Mouse (Mus musculus) midbrain, postnatal 0 days (tissue): Measurements from ENCODE around the gene Tap1. TPM values are rescaled to one million over a fixed set of nuclear protein-coding genes. Genes with fewer than 3 reads are reported as not detected.

ENCODE experiments used
- ATAC-seq: fragments of 200-750 bp; cut with Nextera tagmentation; 2 replicates; pipeline ENCODE4 v1.8.0; 2017; ENCODE audit warnings: moderate number of reproducible peaks, mild to moderate bottlenecking, moderate TSS enrichment, moderate library complexity; ENCODE audit not compliant: low FRiP score
- DNase-seq: peaks from one replicate; pipeline ENCODE4 v3.0.0-alpha.2; 2015; ENCODE audit warnings: low spot score
- H3K27ac ChIP-seq: fragments of 300-500 bp; sonication (generic); 2 replicates; pipeline ENCODE4 v1.5.1; 2014; ENCODE audit warnings: low read depth, mild to moderate bottlenecking, low read length, mixed read lengths
- H3K27me3 ChIP-seq: fragments of 300-500 bp; sonication (generic); 2 replicates; pipeline ENCODE4 v1.6.1; 2014; ENCODE audit warnings: low read length, control low read depth, mixed read lengths; ENCODE audit not compliant: insufficient read depth
- H3K36me3 ChIP-seq: fragments of 300-500 bp; sonication (generic); 2 replicates; pipeline ENCODE4 v1.6.1; 2014; ENCODE audit warnings: low read length, control low read depth, mixed read lengths; ENCODE audit not compliant: insufficient read depth
- H3K4me1 ChIP-seq: fragments of 300-500 bp; sonication (generic); 2 replicates; pipeline ENCODE4 v1.6.1; 2014; ENCODE audit warnings: mild to moderate bottlenecking, control low read depth, antibody characterized with exemption, low read length, mixed read lengths; ENCODE audit not compliant: insufficient read depth
- H3K4me2 ChIP-seq: fragments of 300-500 bp; sonication (generic); 2 replicates; pipeline ENCODE4 v1.6.1; 2014; ENCODE audit warnings: low read depth, mild to moderate bottlenecking, low read length, mixed read lengths; ENCODE audit not compliant: poor library complexity, severe bottlenecking
- H3K4me3 ChIP-seq: fragments of 300-500 bp; sonication (generic); 2 replicates; pipeline ENCODE4 v1.5.1; 2014; ENCODE audit warnings: low read depth, mild to moderate bottlenecking, low read length, moderate library complexity
- H3K9ac ChIP-seq: fragments of 300-500 bp; sonication (generic); replicated peaks from 2 replicates; pipeline ENCODE4 v1.6.1; 2014; ENCODE audit warnings: mild to moderate bottlenecking, low read length, moderate library complexity, mixed read lengths; ENCODE audit not compliant: poor library complexity, severe bottlenecking
- H3K9me3 ChIP-seq: fragments of 300-500 bp; sonication (generic); 2 replicates; pipeline ENCODE4 v1.6.1; 2016; ENCODE audit warnings: low read length, control low read depth
- CTCF ChIP-seq: IDR thresholded peaks from 2 replicates; pipeline ENCODE4 v1.5.1; 2016; ENCODE audit warnings: antibody characterized with exemption, mild to moderate bottlenecking
- WGBS: fragments of 180-500 bp; shearing (Covaris S2); extraction: QIAGEN DNeasy Blood & Tissue Kit; methylation state at CpG from one replicate; pipeline ENCODE4 v1.1.7; 2014; 5-methylcytosine and 5-hydroxymethylcytosine counted together
- polyA plus RNA-seq: library from polyadenylated mRNA; unstranded; fragments of >200 nt; fragmentation: Nextera tagmentation; extraction: Ambion mirVana; gene quantifications from 2 replicates; pipeline ENCODE4 v1.2.1, GENCODE M21; 2015
- total RNA-seq: library from RNA; depleted of rRNA; stranded (reverse); fragments of >200 nt; gene quantifications from 2 replicates; pipeline ENCODE4 v1.2.3, GENCODE M21; 2014

Gene Tap1
- total and polyA plus RNA-seq, 2 experiments from 2014 or later = 7.1 to 7.7 TPM

- WGBS = 97% methylated on average over 5 of the region's 5 CpGs
- ATAC-seq (no peak), DNase-seq (no peak)
- no peaks in the 10 kb centered on the region for H3K9me3 ChIP-seq
- H3K9ac ChIP-seq = no peak overlapping the region
- H3K4me1 ChIP-seq = no peaks in the 10 kb centered on the region
- H3K4me2 ChIP-seq = no peak overlapping the region
- 0 out of 2 replicates have a peak, but pooled peaks have one; percentile 17 for TF ChIP-seq CTCF
- H3K36me3 ChIP-seq = no peaks in the 10 kb centered on the region
- H3K27ac ChIP-seq = no peak overlapping the region
- no peak overlapping the region for H3K4me3 ChIP-seq
- H3K27me3 ChIP-seq = no peaks in the 10 kb centered on the region
Measured at GRCm38 (mm10) chr17:34172528-34172927, 14.8 kb upstream of the Tap1 start.

GRCm38 (mm10) chr17:34174075-34174474, 13.3 kb upstream of the Tap1 start:
- no peak overlapping the region for H3K4me2 ChIP-seq
- ATAC-seq (no peak), DNase-seq (no peak)
- no peaks in the 10 kb centered on the region for H3K27me3 ChIP-seq
- H3K27ac ChIP-seq = no peak overlapping the region
- TF ChIP-seq CTCF = no peak
- no peaks in the 10 kb centered on the region for H3K4me1 ChIP-seq
- H3K36me3 ChIP-seq = no peaks in the 10 kb centered on the region
- H3K4me3 ChIP-seq = no peak overlapping the region
- WGBS = 65% methylated on average over 1 of the region's 1 CpGs
- no peak overlapping the region for H3K9ac ChIP-seq
- no peaks in the 10 kb centered on the region for H3K9me3 ChIP-seq

GRCm38 (mm10) chr17:34177179-34177578, 10.2 kb upstream of the Tap1 start:
- H3K4me2 ChIP-seq = no peak overlapping the region
- no peaks in the 10 kb centered on the region for H3K36me3 ChIP-seq
- no peaks in the 10 kb centered on the region for H3K27me3 ChIP-seq
- H3K27ac ChIP-seq = no peak overlapping the region
- no peak overlapping the region for H3K9ac ChIP-seq
- WGBS = 76% methylated on average over 4 of the region's 4 CpGs
- no peak overlapping the region for H3K4me3 ChIP-seq
- H3K4me1 ChIP-seq = no peaks in the 10 kb centered on the region
- no peak for DNase-seq
- peak; percentile 43 for TF ChIP-seq CTCF
- H3K9me3 ChIP-seq = no peaks in the 10 kb centered on the region
- no peak for ATAC-seq

GRCm38 (mm10) chr17:34179019-34179418, 8.3 kb upstream of the Tap1 start:
- DNase-seq (no peak), ATAC-seq (no peak)
- no peaks in the 10 kb centered on the region for H3K36me3 ChIP-seq
- 70% methylated on average over 6 of the region's 6 CpGs for WGBS
- no peaks in the 10 kb centered on the region for H3K9me3 ChIP-seq
- H3K4me2 ChIP-seq = no peak overlapping the region
- TF ChIP-seq CTCF = no peak
- H3K27ac ChIP-seq = no peak overlapping the region
- H3K9ac ChIP-seq = no peak overlapping the region
- H3K4me3 ChIP-seq = no peak overlapping the region
- no peaks in the 10 kb centered on the region for H3K4me1 ChIP-seq
- H3K27me3 ChIP-seq = no peaks in the 10 kb centered on the region

- TF ChIP-seq CTCF = no peak
- DNase-seq = no peak
Measured at GRCm38 (mm10) chr17:34179913-34180859, 7.2 kb upstream of the Tap1 start.

GRCm38 (mm10) chr17:34183564-34184219, 3.7 kb upstream of the Tap1 start:
- Histone ChIP-seq H3K4me3 (no peak overlapping the region), H3K36me3 (no peaks in the 10 kb centered on the region), H3K27ac (no peak overlapping the region), H3K27me3 (peaks cover 25% of the 10 kb centered on the region), H3K4me1 (peaks cover 3% of the 10 kb centered on the region), H3K4me2 (no peak overlapping the region), H3K9ac (no peak overlapping the region), H3K9me3 (no peaks in the 10 kb centered on the region)
- whole genome bisulfite sequencing = 76% methylated on average over 15 of the region's 15 CpGs
- TF ChIP-seq CTCF = no peak
- ATAC-seq = no peak
- DNase-seq = no peak

More at GRCm38 (mm10) chr17:34179913-34180859, 7.2 kb upstream of the Tap1 start:
- Histone ChIP-seq H3K4me1 (no peaks in the 10 kb centered on the region), H3K9ac (no peak overlapping the region), H3K9me3 (no peaks in the 10 kb centered on the region), H3K4me3 (no peak overlapping the region), H3K27ac (no peak overlapping the region), H3K36me3 (no peaks in the 10 kb centered on the region), H3K27me3 (0 out of 2 replicates have a peak, but pooled peaks cover 4% of the 10 kb centered on the region), H3K4me2 (no peak overlapping the region)
- WGBS = 74% methylated on average over 13 of the region's 13 CpGs
- no peak for ATAC-seq
